Mouse (Mus musculus) liver, embryonic 16.5 days (tissue): ENCODE results near the gene Ick. TPM values are rescaled to one million over a fixed set of nuclear protein-coding genes. Genes with fewer than 3 reads are reported as not detected.
A peak's percentile ranks its signal among the peaks of the same experiment; 100 is the strongest.

ENCODE experiments used
- ATAC-seq: fragments of 200-750 bp; cut with Nextera tagmentation; 2 replicates; pipeline ENCODE4 v1.8.0; 2017; ENCODE audit warnings: low read depth, mild to moderate bottlenecking, moderate number of reproducible peaks, moderate library complexity
- H3K27ac ChIP-seq: fragments of 300-500 bp; sonication (generic); 2 replicates; pipeline ENCODE4 v1.5.1; 2014; ENCODE audit warnings: mild to moderate bottlenecking, low read length
- H3K27me3 ChIP-seq: fragments of 300-500 bp; sonication (generic); 2 replicates; pipeline ENCODE4 v1.6.1; 2014; ENCODE audit warnings: low read depth, low read length, mixed read lengths; ENCODE audit not compliant: control insufficient read depth, insufficient read depth
- H3K36me3 ChIP-seq: fragments of 300-500 bp; sonication (generic); 2 replicates; pipeline ENCODE4 v1.6.1; 2014; ENCODE audit warnings: mild to moderate bottlenecking; ENCODE audit not compliant: control insufficient read depth, insufficient read depth
- H3K4me1 ChIP-seq: fragments of 300-500 bp; sonication (generic); 2 replicates; pipeline ENCODE4 v1.6.1; 2014; ENCODE audit warnings: low read depth, low read length, mixed read lengths; ENCODE audit not compliant: control insufficient read depth
- H3K4me2 ChIP-seq: fragments of 300-500 bp; sonication (generic); 2 replicates; pipeline ENCODE4 v1.6.1; 2014; ENCODE audit warnings: low read depth, low read length, mixed read lengths
- H3K4me3 ChIP-seq: fragments of 300-500 bp; sonication (generic); 2 replicates; pipeline ENCODE4 v1.5.1; 2014; ENCODE audit warnings: low read depth, mild to moderate bottlenecking, low read length
- H3K9ac ChIP-seq: fragments of 300-500 bp; sonication (generic); 2 replicates; pipeline ENCODE4 v1.6.1; 2014; ENCODE audit warnings: low read depth, low read length
- H3K9me3 ChIP-seq: fragments of 300-500 bp; sonication (generic); replicated peaks from 2 replicates; pipeline ENCODE4 v1.6.1; 2016; ENCODE audit warnings: low read length; ENCODE audit not compliant: control insufficient read depth
- WGBS: fragments of 180-500 bp; shearing (Covaris S2); extraction: QIAGEN DNeasy Blood & Tissue Kit; methylation state at CpG from one replicate; pipeline ENCODE4 v1.1.7; 2014; ENCODE audit not compliant: insufficient replicate concordance; 5-methylcytosine and 5-hydroxymethylcytosine counted together
- polyA plus RNA-seq: library from polyadenylated mRNA; unstranded; fragments of >200 nt; fragmentation: Nextera tagmentation; extraction: Ambion mirVana; gene quantifications from 2 replicates; pipeline ENCODE4 v1.2.1, GENCODE M21; 2015

The Ick gene
- polyA plus RNA-seq, 1 experiment from 2014 or later = 5.5 TPM

- Histone ChIP-seq H3K4me3 (peak overlapping the region; percentile 97), H3K27me3 (no peaks in the 10 kb centered on the region), H3K27ac (peak overlapping the region; percentile 99), H3K9me3 (no peaks in the 10 kb centered on the region), H3K9ac (peak overlapping the region; percentile 100), H3K36me3 (peaks cover 14% of the 10 kb centered on the region), H3K4me2 (peak overlapping the region; percentile 95), H3K4me1 (peaks cover 43% of the 10 kb centered on the region)
- under 1% methylated on average over 88 of the region's 88 CpGs for WGBS
- peak; percentile 76 for ATAC-seq
Observed at GRCm38 (mm10) chr9:78107912-78108795, 838 bp upstream of the Ick start.

DNA sequence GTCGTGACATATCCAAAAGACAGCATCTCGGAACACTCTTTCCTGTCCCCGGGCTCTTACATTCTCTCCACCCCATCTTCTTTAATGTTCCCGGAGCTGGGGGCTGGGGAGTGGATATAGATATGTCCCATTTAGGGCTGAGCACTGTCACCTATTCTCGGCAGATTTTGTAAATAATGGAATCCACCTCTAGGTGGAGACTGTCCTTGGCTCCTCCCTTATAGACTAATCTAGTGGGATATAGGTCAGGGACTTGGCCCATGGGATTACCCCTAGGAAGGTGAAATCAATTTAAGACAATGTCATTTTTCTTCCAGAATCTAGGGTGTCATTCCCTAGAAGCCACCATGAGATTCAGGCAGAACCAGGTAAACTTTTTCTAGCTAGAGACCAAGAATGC, 664 bp downstream of the Ick start:
- peak overlapping the region; percentile 80; the same call in 1 of the 2 replicates for H3K27ac ChIP-seq
- no peaks in the 10 kb centered on the region for H3K36me3 ChIP-seq
- H3K4me3 ChIP-seq = peak overlapping the region; percentile 97
- H3K9ac ChIP-seq = peak overlapping the region; percentile 56
- 33% methylated on average over 5 of the region's 5 CpGs for WGBS
- H3K4me2 ChIP-seq = peak overlapping the region; percentile 95
- ATAC-seq = no peak
- peaks cover 34% of the 10 kb centered on the region for H3K4me1 ChIP-seq
- H3K27me3 ChIP-seq = no peaks in the 10 kb centered on the region
- H3K9me3 ChIP-seq = no peaks in the 10 kb centered on the region

GRCm38 (mm10) chr9:78111456-78111855, 2.5 kb downstream of the Ick start:
- Histone ChIP-seq H3K4me2 (no peak overlapping the region), H3K27me3 (no peaks in the 10 kb centered on the region), H3K9me3 (no peaks in the 10 kb centered on the region), H3K36me3 (no peaks in the 10 kb centered on the region), H3K4me1 (peaks cover 22% of the 10 kb centered on the region), H3K9ac (no peak overlapping the region), H3K27ac (no peak overlapping the region), H3K4me3 (no peak overlapping the region)
- ATAC-seq = no peak
- 88% methylated on average over 2 of the region's 2 CpGs for WGBS

- H3K4me1 ChIP-seq = peaks cover 23% of the 10 kb centered on the region
- peak; percentile 56 for ATAC-seq
- peak overlapping the region; percentile 94 for H3K9ac ChIP-seq
- H3K27me3 ChIP-seq = no peaks in the 10 kb centered on the region
- H3K9me3 ChIP-seq = no peaks in the 10 kb centered on the region
- no peaks in the 10 kb centered on the region for H3K36me3 ChIP-seq
- H3K27ac ChIP-seq = peak overlapping the region; percentile 58
- peak overlapping the region; percentile 83 for H3K4me2 ChIP-seq
- WGBS = under 1% methylated on average over 47 of the region's 47 CpGs
- peak overlapping the region; percentile 87 for H3K4me3 ChIP-seq
Observed at GRCm38 (mm10) chr9:78112770-78113537, 4.0 kb downstream of the Ick start.

DNA sequence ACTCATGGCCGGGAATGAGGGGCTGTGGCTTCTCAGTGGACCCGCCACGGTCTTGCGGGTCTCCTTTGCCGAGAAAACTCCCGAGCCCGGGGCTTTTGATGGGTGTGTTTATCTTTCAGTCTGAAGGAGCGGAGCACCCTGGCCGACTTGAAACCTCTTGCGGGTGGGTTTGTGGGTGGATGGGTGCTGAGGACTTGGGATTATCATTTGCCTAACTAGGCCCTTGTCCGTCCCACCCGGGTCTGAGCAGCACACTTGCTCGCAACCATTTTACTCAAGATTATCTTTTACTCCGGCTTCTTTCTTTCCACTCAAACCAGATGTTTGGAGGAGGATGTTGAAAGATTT, 4.5 kb downstream of the Ick start:
- no peaks in the 10 kb centered on the region for H3K27me3 ChIP-seq
- H3K27ac ChIP-seq = peak overlapping the region; percentile 58
- peaks cover 27% of the 10 kb centered on the region for H3K4me1 ChIP-seq
- H3K4me3 ChIP-seq = peak overlapping the region; percentile 87
- no peak; the same call in 1 of the 2 replicates for ATAC-seq
- peak overlapping the region; percentile 94 for H3K9ac ChIP-seq
- no peaks in the 10 kb centered on the region for H3K9me3 ChIP-seq
- peak overlapping the region; percentile 83 for H3K4me2 ChIP-seq
- H3K36me3 ChIP-seq = no peaks in the 10 kb centered on the region
- WGBS = under 1% methylated on average over 14 of the region's 14 CpGs

DNA sequence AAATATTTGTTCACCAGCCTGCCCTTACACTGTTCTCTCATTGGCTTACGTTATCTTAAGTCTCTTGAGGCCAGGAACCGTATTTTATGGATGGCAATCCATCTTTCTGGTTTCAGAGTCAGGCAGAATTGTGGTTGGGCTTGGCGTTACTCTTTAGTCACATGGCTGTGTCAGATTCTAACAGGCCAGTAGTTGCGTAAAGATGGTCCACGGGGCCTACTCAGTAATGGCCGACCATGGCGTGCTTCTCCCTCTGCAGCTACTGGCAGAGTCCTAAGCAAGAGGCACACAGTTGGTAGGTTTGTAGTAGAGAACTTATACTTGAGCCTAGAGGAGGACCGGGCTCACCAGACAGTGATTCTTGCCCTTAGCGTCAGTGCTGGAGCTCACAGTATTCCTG, 6.8 kb downstream of the Ick start:
- Histone ChIP-seq H3K4me2 (no peak overlapping the region), H3K9ac (no peak overlapping the region), H3K36me3 (no peaks in the 10 kb centered on the region), H3K27ac (no peak overlapping the region), H3K9me3 (no peaks in the 10 kb centered on the region), H3K4me3 (no peak overlapping the region), H3K27me3 (no peaks in the 10 kb centered on the region), H3K4me1 (peaks cover 19% of the 10 kb centered on the region)
- ATAC-seq = no peak
- 72% methylated on average over 9 of the region's 9 CpGs for WGBS

GRCm38 (mm10) chr9:78117690-78118089, 8.7 kb downstream of the Ick start:
- H3K27me3 ChIP-seq = no peaks in the 10 kb centered on the region
- H3K4me3 ChIP-seq = no peak overlapping the region
- H3K4me1 ChIP-seq = peaks cover 17% of the 10 kb centered on the region
- peak overlapping the region; percentile 40 for H3K27ac ChIP-seq
- no peaks in the 10 kb centered on the region for H3K9me3 ChIP-seq
- H3K4me2 ChIP-seq = no peak overlapping the region
- ATAC-seq = peak; percentile 76
- H3K9ac ChIP-seq = no peak overlapping the region
- 51% methylated on average over 2 of the region's 2 CpGs for WGBS
- no peaks in the 10 kb centered on the region for H3K36me3 ChIP-seq

GRCm38 (mm10) chr9:78121358-78121757, 12.4 kb downstream of the Ick start:
- no peak for ATAC-seq
- Histone ChIP-seq H3K27ac (no peak overlapping the region), H3K9ac (no peak overlapping the region), H3K4me1 (peaks cover 13% of the 10 kb centered on the region), H3K27me3 (no peaks in the 10 kb centered on the region), H3K36me3 (no peaks in the 10 kb centered on the region), H3K4me2 (no peak overlapping the region), H3K9me3 (no peaks in the 10 kb centered on the region), H3K4me3 (no peak overlapping the region)
- 66% methylated on average over 8 of the region's 8 CpGs for WGBS

DNA sequence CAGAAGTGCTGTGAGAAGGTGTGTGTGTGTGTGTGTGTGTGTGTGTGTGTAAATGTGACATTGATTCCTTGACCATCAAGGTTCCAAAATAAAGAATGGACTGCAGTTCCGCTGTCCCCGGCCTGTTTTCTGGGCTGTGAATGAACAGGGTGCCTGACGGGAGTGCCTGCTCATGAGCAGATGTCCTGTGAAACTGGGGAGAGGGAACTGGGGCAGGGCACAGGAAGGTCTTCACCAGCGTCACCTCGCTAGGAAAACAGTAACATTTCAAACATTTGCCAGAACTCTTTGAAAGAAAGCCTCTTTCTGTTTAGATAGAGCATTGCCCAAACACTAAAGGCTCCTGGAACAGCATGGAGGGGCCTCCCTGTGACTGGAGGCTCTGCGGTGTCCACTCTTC, 13.0 kb downstream of the Ick start:
- WGBS = 71% methylated on average over 6 of the region's 6 CpGs
- Histone ChIP-seq H3K9me3 (no peaks in the 10 kb centered on the region), H3K4me2 (no peak overlapping the region), H3K36me3 (no peaks in the 10 kb centered on the region), H3K27ac (peak overlapping the region; percentile 38), H3K9ac (no peak overlapping the region), H3K4me1 (peaks cover 13% of the 10 kb centered on the region), H3K27me3 (no peaks in the 10 kb centered on the region), H3K4me3 (no peak overlapping the region)
- ATAC-seq = peak; percentile 53
